Mouse (Mus musculus) liver, postnatal 0 days (tissue): ENCODE measurements at regions not wholly inside any gene's neighbourhood (a gene's known extent, or its start where the extent isn't known, plus 50 kb on each side); places are given as distances from the start of the nearest gene placed in this dataset.
"Not testable (repeated sequence)": the region's sequence is repeated elsewhere in the genome, so short reads cannot be mapped to it uniquely, and the experiment has no call there.

ENCODE experiments used
- ATAC-seq: fragments of 200-750 bp; cut with Nextera tagmentation; 2 replicates; pipeline ENCODE4 v1.8.0; 2017; ENCODE audit warnings: mild to moderate bottlenecking, moderate library complexity
- DNase-seq: peaks from one replicate; pipeline ENCODE4 v3.0.0-alpha.2; 2016
- H3K27ac ChIP-seq: fragments of 300-500 bp; sonication (generic); 2 replicates; pipeline ENCODE4 v1.5.1; 2014; ENCODE audit warnings: antibody characterized with exemption, moderate library complexity, mild to moderate bottlenecking, low read depth
- H3K27me3 ChIP-seq: fragments of 300-500 bp; sonication (generic); 2 replicates; pipeline ENCODE4 v1.6.1; 2014; ENCODE audit warnings: low read length, control low read depth, mixed read lengths; ENCODE audit not compliant: insufficient read depth
- H3K36me3 ChIP-seq: fragments of 300-500 bp; sonication (generic); replicated peaks from 2 replicates; pipeline ENCODE4 v1.6.1; 2014; ENCODE audit warnings: mild to moderate bottlenecking, control low read depth, low read length, moderate library complexity, mixed read lengths; ENCODE audit not compliant: insufficient read depth
- H3K4me1 ChIP-seq: fragments of 300-500 bp; sonication (generic); 2 replicates; pipeline ENCODE4 v1.6.1; 2014; ENCODE audit warnings: antibody characterized with exemption, mild to moderate bottlenecking, control low read depth; ENCODE audit not compliant: insufficient read depth
- H3K4me2 ChIP-seq: fragments of 300-500 bp; sonication (generic); 2 replicates; pipeline ENCODE4 v1.6.1; 2014; ENCODE audit warnings: low read depth, mild to moderate bottlenecking, low read length, moderate library complexity, mixed read lengths
- H3K4me3 ChIP-seq: fragments of 300-500 bp; sonication (generic); 2 replicates; pipeline ENCODE4 v1.5.1; 2014; ENCODE audit warnings: low read depth, low read length
- H3K9ac ChIP-seq: fragments of 300-500 bp; sonication (generic); replicated peaks from 2 replicates; pipeline ENCODE4 v1.6.1; 2014; ENCODE audit warnings: mild to moderate bottlenecking, moderate library complexity
- H3K9me3 ChIP-seq: fragments of 300-500 bp; sonication (generic); 2 replicates; pipeline ENCODE4 v1.6.1; 2016; ENCODE audit warnings: mild to moderate bottlenecking, control low read depth, low read length, mixed read lengths
- CTCF ChIP-seq: sonication (generic); IDR thresholded peaks from 2 replicates; pipeline ENCODE4 v1.5.1; 2016; ENCODE audit warnings: antibody characterized with exemption, low read depth
- EP300 ChIP-seq: IDR thresholded peaks from 2 replicates; pipeline ENCODE4 v1.6.1; 2016; ENCODE audit warnings: antibody characterized with exemption, low read depth, mild to moderate bottlenecking
- WGBS: fragments of 180-500 bp; shearing (Covaris S2); extraction: QIAGEN DNeasy Blood & Tissue Kit; methylation state at CpG from one replicate; pipeline ENCODE4 v1.1.7; 2014; ENCODE audit not compliant: insufficient replicate concordance; 5-methylcytosine and 5-hydroxymethylcytosine counted together

- Histone ChIP-seq H3K27ac (no peak overlapping the region), H3K4me3 (no peak overlapping the region), H3K9ac (no peak overlapping the region), H3K4me1 (no peaks in the 10 kb centered on the region), H3K4me2 (no peak overlapping the region), H3K36me3 (no peaks in the 10 kb centered on the region), H3K27me3 (no peaks in the 10 kb centered on the region), H3K9me3 (no peaks in the 10 kb centered on the region)
- no peak for ATAC-seq
- DNase-seq = no peak
- 57% methylated on average over 5 of the region's 5 CpGs for WGBS
- no peak for TF ChIP-seq EP300
- no peak for TF ChIP-seq CTCF
These were observed 109.7 kb downstream of the A730009L09Rik start for GRCm38 (mm10) chr16:84624443-84625109.

GRCm38 (mm10) chr16:84625110-84625722 is 110.3 kb downstream of the A730009L09Rik start:
- 79% methylated on average over 4 of the region's 4 CpGs for whole genome bisulfite sequencing

GRCm38 (mm10) chr16:84627052-84627451 is 108.5 kb downstream of the Mrpl39 start:
- Histone ChIP-seq H3K36me3 (no peaks in the 10 kb centered on the region), H3K27ac (no peak overlapping the region), H3K27me3 (no peaks in the 10 kb centered on the region), H3K9me3 (no peaks in the 10 kb centered on the region), H3K4me1 (no peaks in the 10 kb centered on the region), H3K4me2 (no peak overlapping the region), H3K4me3 (no peak overlapping the region), H3K9ac (no peak overlapping the region)
- TF ChIP-seq EP300 (no peak), CTCF (no peak)
- 89% methylated on average over 2 of the region's 2 CpGs for WGBS
- ATAC-seq = no peak
- no peak for DNase-seq

More at GRCm38 (mm10) chr16:84625110-84625722, 110.3 kb downstream of the A730009L09Rik start:
- Histone ChIP-seq H3K36me3 (no peaks in the 10 kb centered on the region), H3K4me1 (no peaks in the 10 kb centered on the region), H3K27me3 (no peaks in the 10 kb centered on the region), H3K9ac (no peak overlapping the region), H3K4me3 (no peak overlapping the region), H3K4me2 (no peak overlapping the region), H3K27ac (no peak overlapping the region), H3K9me3 (no peaks in the 10 kb centered on the region)
- TF ChIP-seq EP300 (no peak), CTCF (no peak)
- ATAC-seq = no peak
- no peak for DNase-seq

GRCm38 (mm10) chr16:84629868-84630267 is 105.7 kb downstream of the Mrpl39 start:
- 75% methylated on average over 1 of the region's 1 CpGs for WGBS
- H3K4me3 ChIP-seq = no peak overlapping the region
- no peak for ATAC-seq
- H3K4me2 ChIP-seq = no peak overlapping the region
- no peaks in the 10 kb centered on the region for H3K27me3 ChIP-seq
- no peaks in the 10 kb centered on the region for H3K9me3 ChIP-seq
- TF ChIP-seq EP300 (no peak), CTCF (no peak)
- no peaks in the 10 kb centered on the region for H3K4me1 ChIP-seq
- H3K27ac ChIP-seq = no peak overlapping the region
- no peak overlapping the region for H3K9ac ChIP-seq
- no peaks in the 10 kb centered on the region for H3K36me3 ChIP-seq
- no peak for DNase-seq

- DNase-seq, H3K27me3 ChIP-seq, H3K9ac ChIP-seq, H3K36me3 ChIP-seq, ATAC-seq, H3K9me3 ChIP-seq, H3K4me3 ChIP-seq, H3K4me1 ChIP-seq, H3K4me2 ChIP-seq, H3K27ac ChIP-seq: not testable (repeated sequence)
- TF ChIP-seq CTCF = 0 out of 2 replicates have a peak, but pooled peaks have one; percentile 27
- 68% methylated on average over 1 of the region's 1 CpGs for WGBS
These were observed 91.1 kb downstream of the Mrpl39 start for GRCm38 (mm10) chr16:84644446-84644845.

GRCm38 (mm10) chr16:84646172-84646684 is 89.3 kb downstream of the Mrpl39 start:
- ATAC-seq (no peak), DNase-seq (no peak)
- no peak overlapping the region for H3K4me2 ChIP-seq
- WGBS = 58% methylated on average over 8 of the region's 8 CpGs
- H3K4me3 ChIP-seq = no peak overlapping the region
- no peak overlapping the region for H3K9ac ChIP-seq
- H3K27me3 ChIP-seq = no peaks in the 10 kb centered on the region
- H3K9me3 ChIP-seq = no peaks in the 10 kb centered on the region
- TF ChIP-seq EP300 (no peak), CTCF (no peak)
- H3K36me3 ChIP-seq = no peaks in the 10 kb centered on the region
- no peak overlapping the region for H3K27ac ChIP-seq
- no peaks in the 10 kb centered on the region for H3K4me1 ChIP-seq
